Mouse (Mus musculus) frontal cortex, postnatal 36 days (tissue): ENCODE results near the gene Olfr597.
"Not testable (repeated sequence)": the region's sequence is repeated elsewhere in the genome, so short reads cannot be mapped to it uniquely, and the experiment has no call there.

Experiments used
- DNase-seq, 2 experiments: peaks; one replicate each; pipeline ENCODE4 v3.0.0; 2022; ENCODE audit warnings: low spot score in 2 of 2

The Olfr597 gene

GRCm38 (mm10) chr7:103316015-103316414 lies at the start of gene Olfr597:
Gene Olfr597, plus strand, starts transcription at chr7:103316315.
- DNase-seq, result not testable (repeated sequence)

GRCm38 (mm10) chr7:103305348-103305747 lies 10.8 kb upstream of the Olfr597 start, which contains the start of gene Olfr596:
Gene Olfr596, plus strand, starts transcription at chr7:103305648.
- DNase-seq, result not testable (repeated sequence)

- DNase-seq, result no peak
Observed at GRCm38 (mm10) chr7:103323268-103323667, 7.2 kb downstream of the Olfr597 start, which contains the start of gene Olfr598. Gene Olfr598, plus strand, starts transcription at chr7:103323568.

GRCm38 (mm10) chr7:103335617-103336016 lies 19.5 kb downstream of the Olfr597 start, which contains the start of gene Olfr599:
Gene Olfr599, plus strand, starts transcription at chr7:103335917.
- no peak for DNase-seq

GRCm38 (mm10) chr7:103349569-103349968 lies 33.5 kb downstream of the Olfr597 start, which contains the start of gene Olfr600:
Gene Olfr600, minus strand, starts transcription at chr7:103349669.
- no peak for DNase-seq

GRCm38 (mm10) chr7:103362555-103362954 lies 46.4 kb downstream of the Olfr597 start, which contains the start of gene Olfr601:
Gene Olfr601, minus strand, starts transcription at chr7:103362655.
- DNase-seq, result no peak
